Mouse (Mus musculus) left cerebral cortex, adult 8-10 months (tissue): Measurements from ENCODE around the gene Pitx2. TPM values are rescaled to one million over a fixed set of nuclear protein-coding genes. Genes with fewer than 3 reads are reported as not detected.

Experiments
- DNase-seq, 2 experiments: peaks; one replicate each; pipeline ENCODE4 v3.0.0; 2022; ENCODE audit warnings: low spot score in 2 of 2
- total RNA-seq, 4 experiments: library from RNA; stranded (reverse); gene quantifications; 2 replicates each; pipeline ENCODE4 v1.2.4; 2022

Gene Pitx2
- total RNA-seq, 4 experiments from 2014 or later = not detected

- DNase-seq = no peak
Measured at GRCm38 (mm10) chr3:129202871-129203740, 3.4 kb downstream of the Pitx2 start.

- no peak for DNase-seq
Measured at GRCm38 (mm10) chr3:129203761-129204440, 4.2 kb downstream of the Pitx2 start.

- no peak for DNase-seq
Measured at GRCm38 (mm10) chr3:129204441-129205313, 5.0 kb downstream of the Pitx2 start.

GRCm38 (mm10) chr3:129205481-129206175, 6.0 kb downstream of the Pitx2 start:
- DNase-seq = no peak

- DNase-seq = no peak
Measured at GRCm38 (mm10) chr3:129206776-129207175, 7.1 kb downstream of the Pitx2 start.

GRCm38 (mm10) chr3:129207231-129208030, 7.8 kb downstream of the Pitx2 start:
- DNase-seq = no peak

GRCm38 (mm10) chr3:129208031-129208380, 8.3 kb downstream of the Pitx2 start:
- no peak for DNase-seq

GRCm38 (mm10) chr3:129208421-129208820, 8.7 kb downstream of the Pitx2 start:
- no peak for DNase-seq

GRCm38 (mm10) chr3:129209266-129209665, 9.6 kb downstream of the Pitx2 start:
- no peak for DNase-seq

GRCm38 (mm10) chr3:129209771-129210170, 10.1 kb downstream of the Pitx2 start:
- no peak for DNase-seq

GRCm38 (mm10) chr3:129212038-129212645, 12.5 kb downstream of the Pitx2 start:
- DNase-seq = no peak

GRCm38 (mm10) chr3:129212807-129213206, 13.1 kb downstream of the Pitx2 start:
- no peak for DNase-seq

GRCm38 (mm10) chr3:129213633-129214145, 14.0 kb downstream of the Pitx2 start:
- DNase-seq = no peak

GRCm38 (mm10) chr3:129214146-129214665, 14.5 kb downstream of the Pitx2 start:
- DNase-seq = no peak

- DNase-seq = no peak
Measured at GRCm38 (mm10) chr3:129214666-129215161, 15.0 kb downstream of the Pitx2 start.

GRCm38 (mm10) chr3:129215241-129215750, 15.6 kb downstream of the Pitx2 start:
- no peak for DNase-seq

- DNase-seq = no peak
Measured at GRCm38 (mm10) chr3:129215751-129216331, 16.2 kb downstream of the Pitx2 start.

GRCm38 (mm10) chr3:129216491-129216890, 16.8 kb downstream of the Pitx2 start:
- DNase-seq = no peak
